Mouse (Mus musculus) hematopoietic multipotent progenitor cell, adult 10-12 weeks (in vitro differentiated cells): Measurements from ENCODE around the gene Map2k2. TPM values are rescaled to one million over a fixed set of nuclear protein-coding genes. Genes with fewer than 3 reads are reported as not detected.

Experiments
- polyA plus RNA-seq: library from polyadenylated mRNA; stranded (reverse); fragments of >175 nt; gene quantifications from 2 replicates; pipeline ENCODE4 v1.2.3, GENCODE M21; 2012; ENCODE audit warnings: low replicate concordance

The Map2k2 gene
- polyA plus RNA-seq, result 241 and 608 TPM in 2 replicates

GRCm38 (mm10) chr10:81105565-81106112 lies at the start of gene Map2k2:
Gene Map2k2, plus strand, starts transcription at chr10:81105915.

GRCm38 (mm10) chr10:81059603-81060543 lies 45.8 kb upstream of the Map2k2 start, which contains the start of gene Sgta:
Gene Sgta, minus strand, starts transcription at chr10:81060181.

GRCm38 (mm10) chr10:81069836-81070235 lies 35.9 kb upstream of the Map2k2 start, which contains the start of gene Thop1:
Gene Thop1, plus strand, starts transcription at chr10:81070035.

GRCm38 (mm10) chr10:81134966-81135681 lies 29.4 kb downstream of the Map2k2 start, which contains the start of gene Zbtb7a:
Gene Zbtb7a, plus strand, starts transcription at chr10:81135220.

GRCm38 (mm10) chr10:81167200-81168086 lies 61.7 kb downstream of the Map2k2 start, which contains the start of gene Pias4:
Gene Pias4, minus strand, starts transcription at chr10:81167923.

GRCm38 (mm10) chr10:81176466-81177271 lies 71.0 kb downstream of the Map2k2 start, which contains the start of gene Eef2:
Gene Eef2, plus strand, starts transcription at chr10:81176631.

GRCm38 (mm10) chr10:81182336-81183333 lies 76.9 kb downstream of the Map2k2 start, which contains the start of gene Dapk3:
Gene Dapk3, plus strand, starts transcription at chr10:81183005.

Other genes with a start within 250 kb of the Map2k2 start
- gene Tmprss9, start 234.1 kb upstream of the Map2k2 start, polyA plus RNA-seq, result not detected in 2 replicates
- gene Timm13, start 204.9 kb upstream of the Map2k2 start, polyA plus RNA-seq, result 115 and 162 TPM in 2 replicates
- 14.5 and 18.6 TPM in 2 replicates for gene Lmnb2, start 187.7 kb upstream of the Map2k2 start, polyA plus RNA-seq
- 32.8 and 53.4 TPM in 2 replicates for gene Gadd45b, start 175.8 kb upstream of the Map2k2 start, polyA plus RNA-seq
- gene Gng7, start 91.0 kb upstream of the Map2k2 start, polyA plus RNA-seq, result 0.51 and 0.75 TPM in 2 replicates
- not detected in 2 replicates for gene Diras1, start 80.3 kb upstream of the Map2k2 start, polyA plus RNA-seq
- gene Slc39a3, start 68.5 kb upstream of the Map2k2 start, polyA plus RNA-seq, result 20.4 and 23.3 TPM in 2 replicates
- gene Sgta, start 45.7 kb upstream of the Map2k2 start, polyA plus RNA-seq, result 104 and 170 TPM in 2 replicates
- 20.3 and 22.9 TPM in 2 replicates for gene Thop1, start 35.9 kb upstream of the Map2k2 start, polyA plus RNA-seq
- gene Creb3l3, start 7.0 kb upstream of the Map2k2 start, polyA plus RNA-seq, result 0.24 and 0.30 TPM in 2 replicates
- 198 and 333 TPM in 2 replicates for gene Zbtb7a, start 29.3 kb downstream of the Map2k2 start, polyA plus RNA-seq
- gene Pias4, start 62.0 kb downstream of the Map2k2 start, polyA plus RNA-seq, result 72.6 and 164 TPM in 2 replicates
- 495 and 2,413 TPM in 2 replicates for gene Eef2, start 70.7 kb downstream of the Map2k2 start, polyA plus RNA-seq
- gene Dapk3, start 77.1 kb downstream of the Map2k2 start, polyA plus RNA-seq, result 53.4 and 152 TPM in 2 replicates
- 0.09 TPM in 1 of 2 replicates, not detected in the other for gene 4930442H23Rik, start 77.9 kb downstream of the Map2k2 start, polyA plus RNA-seq
- gene Nmrk2, start 96.1 kb downstream of the Map2k2 start, polyA plus RNA-seq, result not detected in 2 replicates
- gene Atcay, start 124.9 kb downstream of the Map2k2 start, polyA plus RNA-seq, result 0.53 and 0.94 TPM in 2 replicates
- gene Zfr2, start 127.2 kb downstream of the Map2k2 start, polyA plus RNA-seq, result 4.0 and 8.6 TPM in 2 replicates
- gene Matk, start 147.0 kb downstream of the Map2k2 start, polyA plus RNA-seq, result 31.4 and 107 TPM in 2 replicates
- gene Mrpl54, start 161.0 kb downstream of the Map2k2 start, polyA plus RNA-seq, result 314 and 329 TPM in 2 replicates
- gene Apba3, start 161.0 kb downstream of the Map2k2 start, polyA plus RNA-seq, result 70.4 and 133 TPM in 2 replicates
- gene Tjp3, start 185.7 kb downstream of the Map2k2 start, polyA plus RNA-seq, result 15.0 and 35.0 TPM in 2 replicates
- 245 and 665 TPM in 2 replicates for gene Pip5k1c, start 187.0 kb downstream of the Map2k2 start, polyA plus RNA-seq
- gene Cactin, start 215.2 kb downstream of the Map2k2 start, polyA plus RNA-seq, result 60.3 and 77.6 TPM in 2 replicates
- gene Tbxa2r, start 222.8 kb downstream of the Map2k2 start, polyA plus RNA-seq, result 29.6 and 30.6 TPM in 2 replicates
- gene Gipc3, start 237.4 kb downstream of the Map2k2 start, polyA plus RNA-seq, result 3.1 and 6.9 TPM in 2 replicates
- 184 and 481 TPM in 2 replicates for gene Hmg20b, start 244.6 kb downstream of the Map2k2 start, polyA plus RNA-seq